Mouse (Mus musculus): ENCODE data around the gene Ablim2. TPM values are rescaled to one million over a fixed set of nuclear protein-coding genes. Genes with fewer than 3 reads are reported as not detected.

Ablim2 gene
- polyA plus RNA-seq, 1 experiment from 2014 or later, result 0.09 TPM

DNA sequence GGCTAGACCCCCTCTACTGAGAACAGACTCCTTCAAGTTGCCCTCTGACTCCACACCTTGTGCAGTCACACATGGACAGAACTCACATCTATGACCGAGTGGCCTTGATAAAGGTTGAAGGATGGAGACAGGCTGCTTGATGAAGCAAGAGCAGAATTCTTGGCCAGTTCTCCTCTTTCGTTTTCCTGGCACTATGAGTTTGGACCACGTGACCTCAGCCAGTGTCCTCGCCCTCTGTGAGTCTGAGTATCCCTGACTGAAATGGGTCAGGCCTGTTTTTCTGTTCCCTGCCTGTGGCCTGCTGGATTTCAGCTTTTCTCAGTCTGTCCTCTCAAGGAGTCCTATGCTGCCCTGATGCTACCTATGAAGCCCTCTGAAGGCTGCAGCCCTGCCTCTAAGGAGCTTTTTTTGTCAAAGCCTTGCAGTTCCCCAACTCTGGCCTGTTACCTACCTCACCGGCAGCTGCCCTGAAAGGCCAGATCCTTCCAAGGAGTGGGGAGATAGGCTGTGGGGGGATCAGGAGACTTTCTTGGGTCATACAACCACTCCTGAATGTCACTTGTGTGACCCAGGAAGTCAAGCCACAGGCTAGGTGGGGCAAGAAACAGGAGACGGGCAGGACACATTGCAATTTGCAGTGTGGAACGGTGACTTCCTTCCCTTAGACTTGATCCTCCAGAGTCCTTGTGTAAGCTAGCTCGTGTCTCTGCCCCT, 14.3 kb upstream of the Ablim2 start:
- no peaks in the 10 kb centered on the region for H3K9me3 ChIP-seq (ENCODE audit: control insufficient read depth, low read length)
- H3K4me3 ChIP-seq (ENCODE audit: low read depth, low read length), result no peak overlapping the region
- no peaks in the 10 kb centered on the region; the same call in 1 of the 2 replicates for H3K27me3 ChIP-seq (ENCODE audit: control insufficient read depth, insufficient read depth, low read length)
- no peak overlapping the region for H3K27ac ChIP-seq (ENCODE audit: low read depth, low read length)
- WGBS, result 82% methylated on average over 8 of the region's 8 CpGs
- H3K4me2 ChIP-seq (ENCODE audit: low read depth, low read length, severe bottlenecking), result no peak overlapping the region
- H3K36me3 ChIP-seq (ENCODE audit: control insufficient read depth, insufficient read depth, low read length), result no peaks in the 10 kb centered on the region
- no peak for ATAC-seq (replicated peaks; ENCODE audit: low FRiP score)
- no peak for DNase-seq (ENCODE audit: low spot score)
- no peak overlapping the region for H3K9ac ChIP-seq (ENCODE audit: low read length)
- H3K4me1 ChIP-seq (replicated peaks; ENCODE audit: control insufficient read depth, insufficient read depth, low read length), result no peaks in the 10 kb centered on the region

- Histone ChIP-seq H3K4me2 (ENCODE audit: low read depth, low read length, severe bottlenecking) (no peak overlapping the region), H3K9ac (ENCODE audit: low read length) (no peak overlapping the region), H3K36me3 (ENCODE audit: control insufficient read depth, insufficient read depth, low read length) (no peaks in the 10 kb centered on the region), H3K9me3 (ENCODE audit: control insufficient read depth, low read length) (no peaks in the 10 kb centered on the region), H3K27ac (ENCODE audit: low read depth, low read length) (no peak overlapping the region), H3K4me1 (replicated peaks; ENCODE audit: control insufficient read depth, insufficient read depth, low read length) (no peaks in the 10 kb centered on the region), H3K27me3 (ENCODE audit: control insufficient read depth, insufficient read depth, low read length) (no peaks in the 10 kb centered on the region; the same call in 1 of the 2 replicates), H3K4me3 (ENCODE audit: low read depth, low read length) (no peak overlapping the region)
- no peak for DNase-seq (ENCODE audit: low spot score)
- ATAC-seq (replicated peaks; ENCODE audit: low FRiP score), result no peak
- WGBS, result 84% methylated on average over 7 of the region's 7 CpGs
Measured at GRCm38 (mm10) chr5:35743990-35744722, 13.5 kb upstream of the Ablim2 start.

DNA sequence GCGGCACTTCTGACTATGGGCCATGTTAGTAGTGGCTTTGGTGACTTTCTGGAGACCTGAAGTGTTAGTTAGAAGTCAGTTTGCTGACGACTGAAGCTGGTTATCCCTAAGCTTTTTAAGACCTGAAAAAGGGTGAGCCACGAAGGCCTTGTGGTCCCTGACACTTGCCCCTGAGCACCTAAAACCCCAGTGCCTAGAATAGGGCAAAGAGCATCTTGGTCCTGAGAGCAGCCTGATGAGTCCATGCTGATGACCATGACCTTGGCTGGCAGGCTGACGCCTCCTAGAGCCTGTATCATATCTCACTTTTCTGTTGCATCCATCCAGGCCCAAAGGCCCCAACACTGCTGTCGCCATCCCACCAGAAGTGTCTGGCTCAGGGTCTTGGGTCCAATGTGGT, 12.3 kb upstream of the Ablim2 start:
- no peak for DNase-seq (ENCODE audit: low spot score)
- Histone ChIP-seq H3K27me3 (ENCODE audit: control insufficient read depth, insufficient read depth, low read length) (no peaks in the 10 kb centered on the region), H3K27ac (ENCODE audit: low read depth, low read length) (no peak overlapping the region), H3K36me3 (ENCODE audit: control insufficient read depth, insufficient read depth, low read length) (no peaks in the 10 kb centered on the region), H3K4me1 (replicated peaks; ENCODE audit: control insufficient read depth, insufficient read depth, low read length) (no peaks in the 10 kb centered on the region), H3K9me3 (ENCODE audit: control insufficient read depth, low read length) (no peaks in the 10 kb centered on the region), H3K9ac (ENCODE audit: low read length) (no peak overlapping the region), H3K4me2 (ENCODE audit: low read depth, low read length, severe bottlenecking) (no peak overlapping the region), H3K4me3 (ENCODE audit: low read depth, low read length) (no peak overlapping the region)
- ATAC-seq (replicated peaks; ENCODE audit: low FRiP score), result no peak
- 84% methylated on average over 5 of the region's 5 CpGs for WGBS

DNA sequence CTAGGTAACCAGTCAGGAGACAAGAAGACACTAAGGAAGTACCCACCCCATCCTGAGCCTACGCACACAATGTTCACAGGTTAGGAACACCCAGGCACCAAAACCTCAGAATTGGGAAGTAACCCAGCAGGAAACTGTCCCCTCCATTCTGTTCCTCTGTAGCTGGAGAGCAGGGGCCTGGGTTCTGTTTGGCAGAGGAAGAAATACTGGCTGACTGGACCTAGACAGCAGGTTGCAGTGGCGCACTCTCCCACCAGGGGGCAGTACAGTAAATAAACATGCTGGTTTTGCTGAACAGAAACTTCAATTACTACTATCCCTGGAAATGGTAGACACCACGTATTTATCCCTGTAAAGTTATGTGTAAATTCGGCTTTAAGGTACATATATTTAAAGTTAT, 10.8 kb upstream of the Ablim2 start:
- peak; percentile 82 for DNase-seq (ENCODE audit: low spot score)
- Histone ChIP-seq H3K9ac (ENCODE audit: low read length) (no peak overlapping the region), H3K4me3 (ENCODE audit: low read depth, low read length) (no peak overlapping the region), H3K4me1 (replicated peaks; ENCODE audit: control insufficient read depth, insufficient read depth, low read length) (no peaks in the 10 kb centered on the region), H3K36me3 (ENCODE audit: control insufficient read depth, insufficient read depth, low read length) (no peaks in the 10 kb centered on the region), H3K27ac (ENCODE audit: low read depth, low read length) (no peak overlapping the region), H3K4me2 (ENCODE audit: low read depth, low read length, severe bottlenecking) (no peak overlapping the region), H3K9me3 (ENCODE audit: control insufficient read depth, low read length) (no peaks in the 10 kb centered on the region), H3K27me3 (ENCODE audit: control insufficient read depth, insufficient read depth, low read length) (no peaks in the 10 kb centered on the region)
- ATAC-seq (replicated peaks; ENCODE audit: low FRiP score), result no peak
- WGBS, result 32% methylated on average over 4 of the region's 4 CpGs

DNA sequence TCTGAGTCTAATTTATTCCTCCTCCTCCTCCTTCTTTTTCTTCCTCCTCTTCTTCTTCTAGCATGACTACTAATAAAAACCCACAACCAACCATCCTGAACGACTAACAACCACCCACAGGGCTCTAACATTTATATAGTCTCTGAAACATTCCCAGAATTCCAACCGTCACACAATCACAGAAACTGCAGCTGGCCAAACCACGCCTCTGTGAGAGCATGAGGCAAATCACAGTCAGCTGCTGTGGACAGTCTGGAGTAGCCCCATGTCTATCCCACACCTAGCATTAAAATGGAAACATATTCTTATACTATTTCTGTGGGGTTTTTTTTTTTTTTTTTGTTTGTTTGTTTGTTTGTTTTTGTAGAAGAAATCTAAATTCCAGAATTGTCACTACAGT, 8.3 kb upstream of the Ablim2 start:
- Histone ChIP-seq H3K4me3 (ENCODE audit: low read depth, low read length) (no peak overlapping the region), H3K36me3 (ENCODE audit: control insufficient read depth, insufficient read depth, low read length) (no peaks in the 10 kb centered on the region), H3K4me2 (ENCODE audit: low read depth, low read length, severe bottlenecking) (no peak overlapping the region), H3K4me1 (replicated peaks; ENCODE audit: control insufficient read depth, insufficient read depth, low read length) (no peaks in the 10 kb centered on the region), H3K27ac (ENCODE audit: low read depth, low read length) (no peak overlapping the region), H3K9ac (ENCODE audit: low read length) (no peak overlapping the region), H3K9me3 (ENCODE audit: control insufficient read depth, low read length) (no peaks in the 10 kb centered on the region), H3K27me3 (ENCODE audit: control insufficient read depth, insufficient read depth, low read length) (no peaks in the 10 kb centered on the region)
- no peak for DNase-seq (ENCODE audit: low spot score)
- ATAC-seq (replicated peaks; ENCODE audit: low FRiP score), result no peak
- WGBS, result 65% methylated on average over 3 of the region's 3 CpGs

DNA sequence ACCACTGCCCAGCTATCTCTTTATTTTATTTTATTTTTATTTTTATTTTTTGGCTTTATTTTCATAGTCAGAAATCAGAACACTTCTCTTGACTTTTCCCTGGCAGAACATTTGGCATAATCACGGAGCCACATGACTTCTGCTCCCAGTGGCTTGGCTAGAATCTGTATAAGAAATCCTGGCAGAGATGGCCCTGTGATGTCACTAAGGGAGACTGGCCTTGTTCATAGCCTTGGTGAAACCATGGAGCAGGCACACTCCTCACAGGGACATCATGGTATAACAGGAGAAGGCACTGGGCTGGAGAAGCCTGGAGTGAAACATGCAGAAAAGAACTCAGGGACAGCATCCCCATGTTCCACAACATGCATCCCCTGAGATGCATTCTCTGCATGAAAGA, 7.7 kb upstream of the Ablim2 start:
- ATAC-seq (replicated peaks; ENCODE audit: low FRiP score) (no peak), DNase-seq (ENCODE audit: low spot score) (no peak)
- H3K9me3 ChIP-seq (ENCODE audit: control insufficient read depth, low read length), result no peaks in the 10 kb centered on the region
- H3K4me3 ChIP-seq (ENCODE audit: low read depth, low read length), result no peak overlapping the region
- no peaks in the 10 kb centered on the region for H3K27me3 ChIP-seq (ENCODE audit: control insufficient read depth, insufficient read depth, low read length)
- no peaks in the 10 kb centered on the region for H3K4me1 ChIP-seq (replicated peaks; ENCODE audit: control insufficient read depth, insufficient read depth, low read length)
- no peak overlapping the region for H3K9ac ChIP-seq (ENCODE audit: low read length)
- H3K4me2 ChIP-seq (ENCODE audit: low read depth, low read length, severe bottlenecking), result no peak overlapping the region
- no peak overlapping the region for H3K27ac ChIP-seq (ENCODE audit: low read depth, low read length)
- 87% methylated on average over 1 of the region's 1 CpGs for WGBS
- no peaks in the 10 kb centered on the region for H3K36me3 ChIP-seq (ENCODE audit: control insufficient read depth, insufficient read depth, low read length)

GRCm38 (mm10) chr5:35751016-35751415, 6.7 kb upstream of the Ablim2 start:
- no peaks in the 10 kb centered on the region for H3K4me1 ChIP-seq (replicated peaks; ENCODE audit: control insufficient read depth, insufficient read depth, low read length)
- no peak overlapping the region for H3K27ac ChIP-seq (ENCODE audit: low read depth, low read length)
- no peak overlapping the region for H3K9ac ChIP-seq (ENCODE audit: low read length)
- 89% methylated on average over 7 of the region's 7 CpGs for WGBS
- no peak for ATAC-seq (replicated peaks; ENCODE audit: low FRiP score)
- no peak overlapping the region for H3K4me3 ChIP-seq (ENCODE audit: low read depth, low read length)
- no peaks in the 10 kb centered on the region for H3K9me3 ChIP-seq (ENCODE audit: control insufficient read depth, low read length)
- no peak for DNase-seq (ENCODE audit: low spot score)
- H3K27me3 ChIP-seq (ENCODE audit: control insufficient read depth, insufficient read depth, low read length), result no peaks in the 10 kb centered on the region
- H3K36me3 ChIP-seq (ENCODE audit: control insufficient read depth, insufficient read depth, low read length), result no peaks in the 10 kb centered on the region
- H3K4me2 ChIP-seq (ENCODE audit: low read depth, low read length, severe bottlenecking), result no peak overlapping the region

GRCm38 (mm10) chr5:35755131-35755733, 2.4 kb upstream of the Ablim2 start:
- no peak overlapping the region for H3K4me2 ChIP-seq (ENCODE audit: low read depth, low read length, severe bottlenecking)
- no peak overlapping the region for H3K4me3 ChIP-seq (ENCODE audit: low read depth, low read length)
- peaks cover 6% of the 10 kb centered on the region for H3K4me1 ChIP-seq (replicated peaks; ENCODE audit: control insufficient read depth, insufficient read depth, low read length)
- H3K9ac ChIP-seq (ENCODE audit: low read length), result no peak overlapping the region
- H3K36me3 ChIP-seq (ENCODE audit: control insufficient read depth, insufficient read depth, low read length), result no peaks in the 10 kb centered on the region
- no peaks in the 10 kb centered on the region for H3K9me3 ChIP-seq (ENCODE audit: control insufficient read depth, low read length)
- H3K27me3 ChIP-seq (ENCODE audit: control insufficient read depth, insufficient read depth, low read length), result peaks cover 24% of the 10 kb centered on the region
- DNase-seq (ENCODE audit: low spot score) (no peak), ATAC-seq (replicated peaks; ENCODE audit: low FRiP score) (no peak)
- H3K27ac ChIP-seq (ENCODE audit: low read depth, low read length), result no peak overlapping the region
- 35% methylated on average over 5 of the region's 5 CpGs for WGBS
